Mouse (Mus musculus): ENCODE data around the gene Rai1. TPM values are rescaled to one million over a fixed set of nuclear protein-coding genes. Genes with fewer than 3 reads are reported as not detected.

The Rai1 gene
- total RNA-seq, 2 experiments from 2014 or later = 85.4 to 86.3 TPM

GRCm38 (mm10) chr11:60099555-60100186, 5.1 kb upstream of the Rai1 start:
- Histone ChIP-seq H3K4me3 (no peak overlapping the region), H3K27ac (no peak overlapping the region)
- no peak for TF ChIP-seq CTCF (IDR thresholded peaks at IDR 0.05)
- no peak for DNase-seq (ENCODE audit: extremely low spot score in 1 of 2, low spot score in 2 of 2)
- intact Hi-C loops (cut with DNase I) = no loop called here

- no peak for DNase-seq (ENCODE audit: extremely low spot score in 1 of 2, low spot score in 2 of 2)
- no peak for TF ChIP-seq CTCF (IDR thresholded peaks at IDR 0.05)
- Histone ChIP-seq H3K4me3 (no peak overlapping the region), H3K27ac (no peak overlapping the region)
- intact Hi-C loops (cut with DNase I) = no loop called here
Observed at GRCm38 (mm10) chr11:60100827-60101555, 3.8 kb upstream of the Rai1 start.

- intact Hi-C loops (cut with DNase I) = no loop called here
- Histone ChIP-seq H3K27ac (no peak overlapping the region), H3K4me3 (no peak overlapping the region)
- TF ChIP-seq CTCF (IDR thresholded peaks at IDR 0.05) = no peak
- no peak for DNase-seq (ENCODE audit: extremely low spot score in 1 of 2, low spot score in 2 of 2)
Observed at GRCm38 (mm10) chr11:60101986-60102385, 2.8 kb upstream of the Rai1 start.

GRCm38 (mm10) chr11:60102664-60103063, 2.1 kb upstream of the Rai1 start:
- no peak for DNase-seq (ENCODE audit: extremely low spot score in 1 of 2, low spot score in 2 of 2)
- intact Hi-C loops (cut with DNase I) = no loop called here
- no peak for TF ChIP-seq CTCF (IDR thresholded peaks at IDR 0.05)
- no peak overlapping the region for H3K27ac ChIP-seq
- H3K4me3 ChIP-seq = no peak overlapping the region

GRCm38 (mm10) chr11:60103567-60103966, 1.2 kb upstream of the Rai1 start:
- Histone ChIP-seq H3K27ac (no peak overlapping the region), H3K4me3 (no peak overlapping the region)
- no peak for DNase-seq (ENCODE audit: extremely low spot score in 1 of 2, low spot score in 2 of 2)
- intact Hi-C loops (cut with DNase I) = no loop called here
- TF ChIP-seq CTCF (IDR thresholded peaks at IDR 0.05) = no peak

- peak; percentile 56 to 71 for DNase-seq (ENCODE audit: extremely low spot score in 1 of 2, low spot score in 2 of 2)
- no peak for TF ChIP-seq CTCF (IDR thresholded peaks at IDR 0.05)
- intact Hi-C loops (cut with DNase I) = loop anchor here (1.0 to 5.0 kb wide), 4 partner anchors 35 to 311 kb away; partner anchors contain the start of genes Atpaf2 and Gid4
- Histone ChIP-seq H3K4me3 (peak overlapping the region; percentile 90), H3K27ac (peak overlapping the region; percentile 99)
Observed at GRCm38 (mm10) chr11:60105593-60106542, 1.1 kb downstream of the Rai1 start.

GRCm38 (mm10) chr11:60106543-60107110, 1.8 kb downstream of the Rai1 start:
- intact Hi-C loops (cut with DNase I) = loop anchor here (2.0 to 5.0 kb wide), 2 partner anchors 34 to 311 kb away; partner anchors contain the start of genes Atpaf2 and Gid4
- TF ChIP-seq CTCF (IDR thresholded peaks at IDR 0.05) = no peak
- H3K27ac ChIP-seq = peak overlapping the region; percentile 99
- DNase-seq (ENCODE audit: extremely low spot score in 1 of 2, low spot score in 2 of 2) = peak in 1 of 2 experiments; percentile 78
- peak overlapping the region; percentile 90 for H3K4me3 ChIP-seq

- Histone ChIP-seq H3K4me3 (no peak overlapping the region), H3K27ac (peak overlapping the region; percentile 24; the same call in 1 of the 2 replicates)
- intact Hi-C loops (cut with DNase I) = loop anchor here (2.0 to 5.0 kb wide), 2 partner anchors 33 to 310 kb away; partner anchors contain the start of genes Atpaf2 and Gid4
- no peak for DNase-seq (ENCODE audit: extremely low spot score in 1 of 2, low spot score in 2 of 2)
- TF ChIP-seq CTCF (IDR thresholded peaks at IDR 0.05) = no peak
Observed at GRCm38 (mm10) chr11:60107449-60107848, 2.6 kb downstream of the Rai1 start.

GRCm38 (mm10) chr11:60108631-60109172, 3.9 kb downstream of the Rai1 start:
- no peak for TF ChIP-seq CTCF (IDR thresholded peaks at IDR 0.05)
- H3K4me3 ChIP-seq = no peak overlapping the region
- intact Hi-C loops (cut with DNase I) = loop anchor here (5.0 kb wide), 1 partner anchor 309 kb away; the partner anchor contains the start of genes Atpaf2 and Gid4
- H3K27ac ChIP-seq = no peak overlapping the region
- DNase-seq (ENCODE audit: extremely low spot score in 1 of 2, low spot score in 2 of 2) = no peak

GRCm38 (mm10) chr11:60110386-60110785, 5.6 kb downstream of the Rai1 start:
- no peak overlapping the region for H3K4me3 ChIP-seq
- TF ChIP-seq CTCF (IDR thresholded peaks at IDR 0.05) = no peak
- intact Hi-C loops (cut with DNase I) = no loop called here
- DNase-seq (ENCODE audit: extremely low spot score in 1 of 2, low spot score in 2 of 2) = no peak
- H3K27ac ChIP-seq = no peak overlapping the region

- no peak overlapping the region for H3K27ac ChIP-seq
- TF ChIP-seq CTCF (IDR thresholded peaks at IDR 0.05) = no peak
- DNase-seq (ENCODE audit: extremely low spot score in 1 of 2, low spot score in 2 of 2) = no peak
- no peak overlapping the region for H3K4me3 ChIP-seq
- intact Hi-C loops (cut with DNase I) = no loop called here
Observed at GRCm38 (mm10) chr11:60111576-60111975, 6.8 kb downstream of the Rai1 start.

All from left cerebral cortex, adult 2 months (tissue).